ENCODE assay signal across 1 mouse cellular context in genomic region chr8:117479996-117480395, GRCm38 (mm10).
TF ChIP-seq lines count a peak whose summit lies in the region.

No protein-coding gene starts in this region.

TF ChIP-seq in CH12.LX, 34 proteins besides CTCF, POLR2A, EP300 and RAD21 (continued from another document):
- TF ChIP-seq USF1 (IDR thresholded peaks at IDR 0.05; ENCODE audit: low read depth, low read length) (peak; percentile 74), ZMIZ1 (IDR thresholded peaks at IDR 0.05; ENCODE audit: low read depth, low read length) (no peak), GABPA (IDR thresholded peaks at IDR 0.05; ENCODE audit: insufficient replicate concordance, low read depth, low read length) (no peak), CHD1 (IDR thresholded peaks at IDR 0.05; ENCODE audit: low read depth, low read length) (no peak), MEF2A (IDR thresholded peaks at IDR 0.05; ENCODE audit: borderline replicate concordance, low read depth, low read length) (peak; percentile 75), JUND (conservative IDR thresholded peaks at IDR 0.05; ENCODE audit: low read depth, low read length) (peak; percentile 35), ZC3H11A (IDR thresholded peaks at IDR 0.05; ENCODE audit: low read depth, low read length) (no peak), RCOR1 (conservative IDR thresholded peaks at IDR 0.05; ENCODE audit: low read depth, low read length) (no peak), PAX5 (IDR thresholded peaks at IDR 0.05; ENCODE audit: low read length) (no peak), ZKSCAN1 (IDR thresholded peaks at IDR 0.05; ENCODE audit: borderline replicate concordance, low read depth, low read length) (no peak), SIN3A (IDR thresholded peaks at IDR 0.05; ENCODE audit: low read length) (no peak), TCF12 (IDR thresholded peaks at IDR 0.05; ENCODE audit: low read depth, low read length) (peak; percentile 41; the same call in 1 of the 2 replicates), MYC (IDR thresholded peaks at IDR 0.05; ENCODE audit: low read depth, low read length) (peak; percentile 59; the same call in 1 of the 2 replicates), MAFK (IDR thresholded peaks at IDR 0.05; ENCODE audit: insufficient replicate concordance, low read length) (peak; percentile 88), MAX (IDR thresholded peaks at IDR 0.05; ENCODE audit: low read length) (peak; percentile 74), ZNF384 (IDR thresholded peaks at IDR 0.05; ENCODE audit: low read depth, low read length) (no peak), TBP (conservative IDR thresholded peaks at IDR 0.05; ENCODE audit: low read depth, low read length) (peak; percentile 73; the same call in 1 of the 2 replicates), MXI1 (IDR thresholded peaks at IDR 0.05; ENCODE audit: low read depth, low read length) (0 out of 2 replicates have a peak, but pooled peaks have one; percentile 38), UBTF (IDR thresholded peaks at IDR 0.05; ENCODE audit: low read depth, low read length) (no peak), JUN (IDR thresholded peaks at IDR 0.05; ENCODE audit: insufficient read depth, low read depth, low read length) (no peak), HCFC1 (IDR thresholded peaks at IDR 0.05; ENCODE audit: low read depth, low read length) (no peak), ETS1 (conservative IDR thresholded peaks at IDR 0.05; ENCODE audit: low read depth, low read length) (peak; percentile 79), MAZ (IDR thresholded peaks at IDR 0.05; ENCODE audit: low read depth, low read length) (0 out of 2 replicates have a peak, but pooled peaks have one; percentile 36), IRF4 (IDR thresholded peaks at IDR 0.05; ENCODE audit: low read depth, low read length) (peak; percentile 55), ELF1 (IDR thresholded peaks at IDR 0.05; ENCODE audit: low read depth, low read length) (no peak), BHLHE40 (IDR thresholded peaks at IDR 0.05; ENCODE audit: low read depth, low read length) (peak; percentile 88)
